ENCODE assay signal across 29 mouse cellular contexts in genomic region chr17:86991306-86991705, GRCm38 (mm10). TPM values are rescaled to one million over a fixed set of nuclear protein-coding genes. Genes with fewer than 3 reads are reported as not detected.
"Had no signal": no experiment of that assay in that cellular context is flagged by ENCODE, and none has a peak within 500 bp of the region (broad histone marks: within the 10 kb centered on the region; RNA-seq: fewer than 3 reads in every experiment).

No protein-coding gene starts in this region.

- H3K9me3 ChIP-seq: limb, embryonic 13.5 days; megakaryocyte, embryonic 14.5 days; midbrain, embryonic 10.5 days; midbrain, embryonic 13.5 days; neural tube, embryonic 13.5 days; stomach, embryonic 15.5 days had no signal

- DNase-seq: kidney, adult 2 months; kidney, postnatal 25 days; layer of hippocampus, adult 9-11 months; lung, embryonic 14.5 days; retina, postnatal 1 day; right cerebral cortex, postnatal 25 days; spleen, adult 18-20 months; thymus, postnatal 25 days had no signal

- H3K4me3 ChIP-seq: layer of hippocampus, adult 2 months; limb, embryonic 13.5 days; megakaryocyte, embryonic 14.5 days; midbrain, embryonic 10.5 days; midbrain, embryonic 13.5 days; myocyte; neural tube, embryonic 13.5 days; stomach, embryonic 15.5 days had no signal

- H3K36me3 ChIP-seq: stomach, embryonic 15.5 days had no signal

- H3K9ac ChIP-seq: limb, embryonic 13.5 days; liver, embryonic 14.5 days; lung, embryonic 14.5 days; midbrain, embryonic 13.5 days; neural tube, embryonic 13.5 days; stomach, embryonic 15.5 days had no signal

- H3K27me3 ChIP-seq: limb, embryonic 13.5 days; midbrain, embryonic 13.5 days; neural tube, embryonic 13.5 days; stomach, embryonic 15.5 days had no signal

- H3K27ac ChIP-seq: kidney, postnatal 0 days; layer of hippocampus, adult 2 months; limb, embryonic 13.5 days; liver, embryonic 14.5 days; macrophage; midbrain, embryonic 10.5 days; midbrain, embryonic 13.5 days; neural tube, embryonic 13.5 days; stomach, embryonic 15.5 days had no signal

- H3K4me2 ChIP-seq: limb, embryonic 13.5 days; lung, embryonic 14.5 days; midbrain, embryonic 13.5 days; neural tube, embryonic 13.5 days; stomach, embryonic 15.5 days had no signal

- ATAC-seq: intestine, postnatal 0 days; midbrain, embryonic 13.5 days; midbrain, embryonic 16.5 days had no signal

RNA-seq across cellular contexts. Expression of gene Atp6v1e2, which starts 43.6 kb away (rescaled TPM):
- total RNA-seq: layer of hippocampus, adult 2 months; left cerebral cortex, adult 18-20 months; liver, adult 2 months; monocyte, adult 5-6 weeks; neutrophil, adult 5-6 weeks had no signal
- polyA plus RNA-seq: intestine, embryonic 14.5 days; intestine, postnatal 0 days; kidney, adult 2 months; kidney, embryonic 14.5 days; kidney, postnatal 0 days; large intestine, adult 2 months; limb, embryonic 13.5 days; liver, adult 2 months; liver, embryonic 14.5 days; lung, embryonic 14.5 days; macrophage; midbrain, embryonic 10.5 days; midbrain, embryonic 13.5 days; midbrain, embryonic 16.5 days; myocyte; neural tube, embryonic 13.5 days; stomach, embryonic 15.5 days; thymus, postnatal 0 days had no signal
